Mouse (Mus musculus) MEL (cell line): Measurements from ENCODE around the gene Alox5ap. TPM values are rescaled to one million over a fixed set of nuclear protein-coding genes. Genes with fewer than 3 reads are reported as not detected.

Source experiments
- DNase-seq: peaks from one replicate; pipeline ENCODE4 v3.0.0; 2011; ENCODE audit warnings: low read depth, low spot score
- H3K27ac ChIP-seq: 2 replicates; pipeline ENCODE4 v1.5.1; 2012; ENCODE audit warnings: low read depth, mild to moderate bottlenecking, control low read depth, low read length, moderate library complexity; ENCODE audit not compliant: control insufficient read depth
- H3K27me3 ChIP-seq, 2 experiments: fragments of 150-350 bp in 1 of 2; sonication (generic) in 1 of 2; 2 replicates each; pipeline ENCODE4 v1.6.1; 2012; ENCODE audit warnings: low read length in 2 of 2, mild to moderate bottlenecking in 2 of 2, improper control_type of control experiment in 1 of 2, moderate library complexity in 1 of 2; ENCODE audit not compliant: insufficient read depth in 2 of 2, control insufficient read depth in 1 of 2
- H3K36me3 ChIP-seq, 2 experiments: 2 replicates each; pipeline ENCODE4 v1.6.1; 2012 to 2014; ENCODE audit warnings: low read length in 2 of 2, improper control_type of control experiment in 1 of 2, inconsistent platforms in 1 of 2, mild to moderate bottlenecking in 1 of 2; ENCODE audit not compliant: insufficient read depth in 2 of 2, control insufficient read depth in 1 of 2
- H3K4me1 ChIP-seq, 2 experiments: fragments of 150-350 bp in 1 of 2; sonication (generic) in 1 of 2; 2 replicates each; pipeline ENCODE4 v1.6.1; 2012; ENCODE audit warnings: low read length in 2 of 2, improper control_type of control experiment in 1 of 2, mild to moderate bottlenecking in 1 of 2; ENCODE audit not compliant: insufficient read depth in 2 of 2, control insufficient read depth in 1 of 2
- H3K4me3 ChIP-seq, 2 experiments: fragments of 150-350 bp in 1 of 2; sonication (generic) in 1 of 2; 2 replicates each; pipeline ENCODE4 v1.5.1; 2012; ENCODE audit warnings: low read depth in 2 of 2, low read length in 2 of 2, mild to moderate bottlenecking in 2 of 2, moderate library complexity in 2 of 2, control low read depth in 1 of 2, improper control_type of control experiment in 1 of 2; ENCODE audit not compliant: control insufficient read depth in 1 of 2, insufficient read depth in 1 of 2
- H3K79me2 ChIP-seq: 2 replicates; pipeline ENCODE4 v1.6.1; 2012; ENCODE audit warnings: mild to moderate bottlenecking, low read length, moderate library complexity; ENCODE audit not compliant: control insufficient read depth, poor library complexity, insufficient read depth
- H3K9ac ChIP-seq: 2 replicates; pipeline ENCODE4 v1.6.1; 2012; ENCODE audit warnings: low read depth, mild to moderate bottlenecking, control low read depth, low read length, moderate library complexity; ENCODE audit not compliant: control insufficient read depth, poor library complexity, severe bottlenecking
- H3K9me3 ChIP-seq: fragments of 150-350 bp; sonication (generic); replicated peaks from 2 replicates; pipeline ENCODE4 v1.6.1; 2012; ENCODE audit warnings: mild to moderate bottlenecking, low read length, improper control_type of control experiment, moderate library complexity; ENCODE audit not compliant: insufficient read depth
- CTCF ChIP-seq, 3 experiments: IDR thresholded peaks in 2 of 3; conservative IDR thresholded peaks in 1 of 3; 2 replicates each; pipeline ENCODE4 v1.5.1; 2011 to 2012; ENCODE audit warnings: low read length in 3 of 3, low read depth in 2 of 3, mild to moderate bottlenecking in 2 of 3, improper control_type of control experiment in 1 of 3, inconsistent platforms in 1 of 3, mixed read lengths in 1 of 3, moderate library complexity in 1 of 3; ENCODE audit not compliant: control insufficient read depth in 1 of 3, insufficient read depth in 1 of 3, poor library complexity in 1 of 3, severe bottlenecking in 1 of 3
- ELF1 ChIP-seq: IDR thresholded peaks from 2 replicates; pipeline ENCODE4 v1.6.1; 2014; ENCODE audit warnings: low read depth, mild to moderate bottlenecking, inconsistent platforms, low read length, improper control_type of control experiment, moderate library complexity
- ETS1 ChIP-seq: IDR thresholded peaks from 2 replicates; pipeline ENCODE4 v1.6.1; 2012; ENCODE audit warnings: low read depth, mild to moderate bottlenecking, inconsistent platforms, low read length, improper control_type of control experiment, moderate library complexity
- GABPA ChIP-seq: IDR thresholded peaks from 2 replicates; pipeline ENCODE4 v1.6.1; 2012; ENCODE audit warnings: low read depth, mild to moderate bottlenecking, inconsistent platforms, low read length, improper control_type of control experiment, moderate library complexity
- HCFC1 ChIP-seq: IDR thresholded peaks from 2 replicates; pipeline ENCODE4 v1.6.1; 2012; ENCODE audit warnings: low read depth, mild to moderate bottlenecking, inconsistent platforms, low read length, improper control_type of control experiment, moderate library complexity
- JUND ChIP-seq: IDR thresholded peaks from 2 replicates; pipeline ENCODE4 v1.6.1; 2011; ENCODE audit warnings: low read depth, mild to moderate bottlenecking, improper control_type of control experiment, low read length
- KAT2A ChIP-seq: conservative IDR thresholded peaks from 2 replicates; pipeline ENCODE4 v1.6.1; 2012; ENCODE audit warnings: low read depth, low read length, improper control_type of control experiment, inconsistent platforms
- MAFK ChIP-seq: IDR thresholded peaks from 2 replicates; pipeline ENCODE4 v1.6.1; 2011; ENCODE audit warnings: low read depth, mild to moderate bottlenecking, low read length, improper control_type of control experiment, borderline replicate concordance
- MXI1 ChIP-seq: IDR thresholded peaks from 2 replicates; pipeline ENCODE4 v1.6.1; 2011; ENCODE audit warnings: mild to moderate bottlenecking, low read depth, low read length, improper control_type of control experiment
- MYB ChIP-seq: IDR thresholded peaks from 2 replicates; pipeline ENCODE4 v1.6.1; 2011; ENCODE audit warnings: mild to moderate bottlenecking, low read depth, low read length, improper control_type of control experiment
- MYC ChIP-seq: IDR thresholded peaks from 2 replicates; pipeline ENCODE4 v1.6.1; 2011; ENCODE audit warnings: low read depth, mild to moderate bottlenecking, low read length, improper control_type of control experiment, moderate library complexity
- NRF1 ChIP-seq: IDR thresholded peaks from 2 replicates; pipeline ENCODE4 v1.6.1; 2014; ENCODE audit warnings: low read depth, mild to moderate bottlenecking, inconsistent platforms, low read length, improper control_type of control experiment, moderate library complexity; ENCODE audit not compliant: poor library complexity, insufficient read depth, severe bottlenecking
- POLR2A ChIP-seq, 2 experiments: IDR thresholded peaks; 2 replicates each; pipeline ENCODE4 v1.6.1; 2011 to 2012; ENCODE audit warnings: low read length in 2 of 2, mild to moderate bottlenecking in 2 of 2, control low read depth in 1 of 2, improper control_type of control experiment in 1 of 2, low read depth in 1 of 2, moderate library complexity in 1 of 2; ENCODE audit not compliant: control insufficient read depth in 1 of 2, insufficient read depth in 1 of 2, poor library complexity in 1 of 2
- RAD21 ChIP-seq: IDR thresholded peaks from 2 replicates; pipeline ENCODE4 v1.6.1; 2011; ENCODE audit warnings: mild to moderate bottlenecking, low read depth, low read length, improper control_type of control experiment
- RCOR1 ChIP-seq: IDR thresholded peaks from 2 replicates; pipeline ENCODE4 v1.6.1; 2012; ENCODE audit warnings: low read depth, mild to moderate bottlenecking, inconsistent platforms, low read length, improper control_type of control experiment
- SMC3 ChIP-seq: IDR thresholded peaks from 2 replicates; pipeline ENCODE4 v1.6.1; 2011; ENCODE audit warnings: low read depth, low read length, improper control_type of control experiment
- TBP ChIP-seq: IDR thresholded peaks from 2 replicates; pipeline ENCODE4 v1.8.0; 2011; ENCODE audit warnings: low read depth, low read length, improper control_type of control experiment
- UBTF ChIP-seq: IDR thresholded peaks from 2 replicates; pipeline ENCODE4 v1.6.1; 2012; ENCODE audit warnings: low read depth, mild to moderate bottlenecking, inconsistent platforms, low read length, improper control_type of control experiment, moderate library complexity, borderline replicate concordance; ENCODE audit not compliant: insufficient read depth
- USF1 ChIP-seq: IDR thresholded peaks from 2 replicates; pipeline ENCODE4 v1.6.1; 2014; ENCODE audit warnings: low read depth, mild to moderate bottlenecking, inconsistent platforms, low read length, improper control_type of control experiment, moderate library complexity
- ZC3H11A ChIP-seq: IDR thresholded peaks from 2 replicates; pipeline ENCODE4 v1.6.1; 2012; ENCODE audit warnings: low read depth, mild to moderate bottlenecking, inconsistent platforms, low read length, improper control_type of control experiment
- polyA plus RNA-seq, 2 experiments: library from polyadenylated mRNA; stranded (reverse) in 1 of 2; unstranded in 1 of 2; fragments of >175 nt in 1 of 2; fragments of >200 nt in 1 of 2; gene quantifications; 2 replicates each; pipeline versions ENCODE4 v1.2.1 to v1.2.4; 2012; ENCODE audit warnings: low replicate concordance in 2 of 2, low read depth in 1 of 2; ENCODE audit not compliant: insufficient read length in 2 of 2, insufficient read depth in 1 of 2, missing spikeins in 1 of 2
- total RNA-seq: library from RNA; depleted of rRNA; stranded (reverse); fragments of 300-350 nt; gene quantifications from 2 replicates; pipeline ENCODE4 v1.2.3, GENCODE M21; 2012

Gene Alox5ap
- total and polyA plus RNA-seq, 3 experiments = 56.4 to 157 TPM; not detected in 1

GRCm38 (mm10) chr5:149286021-149286420, 21.5 kb downstream of the Alox5ap start:
- Histone ChIP-seq H3K4me1 (no peaks in the 10 kb centered on the region), H3K4me3 (no peak overlapping the region), H3K9me3 (no peaks in the 10 kb centered on the region), H3K9ac (no peak overlapping the region), H3K27me3 (no peaks in the 10 kb centered on the region), H3K36me3 (no peaks in the 10 kb centered on the region), H3K27ac (no peak overlapping the region), H3K79me2 (no peaks in the 10 kb centered on the region)
- DNase-seq = no peak
- TF ChIP-seq SMC3 = peak; percentile 53
- TF ChIP-seq POLR2A (IDR thresholded peaks at IDR 0.05; ENCODE audit: control insufficient read depth in 1 of 2, insufficient read depth in 1 of 2, low read depth in 1 of 2, low read length in 2 of 2, poor library complexity in 1 of 2) = no peak
- TF ChIP-seq CTCF (IDR thresholded peaks at IDR 0.05 in 2 of 3, conservative IDR thresholded peaks at IDR 0.05 in 1 of 3; ENCODE audit: control insufficient read depth in 1 of 3, insufficient read depth in 1 of 3, low read depth in 2 of 3, low read length in 3 of 3, poor library complexity in 1 of 3, severe bottlenecking in 1 of 3) = peak in 2 of 3 experiments; percentile 21 to 51; a peak in 3 of 6 replicates
- peak; percentile 42; the same call in 1 of the 2 replicates for TF ChIP-seq ZC3H11A
- peak; percentile 67 for TF ChIP-seq RAD21

GRCm38 (mm10) chr5:149287148-149288038, 22.8 kb downstream of the Alox5ap start:
- H3K4me3 ChIP-seq = no peak overlapping the region
- H3K79me2 ChIP-seq = no peaks in the 10 kb centered on the region
- H3K27me3 ChIP-seq = no peaks in the 10 kb centered on the region
- no peak for DNase-seq
- H3K4me1 ChIP-seq = no peaks in the 10 kb centered on the region
- no peak overlapping the region for H3K27ac ChIP-seq
- no peaks in the 10 kb centered on the region for H3K36me3 ChIP-seq
- no peak overlapping the region for H3K9ac ChIP-seq
- TF ChIP-seq ZC3H11A = no peak
- TF ChIP-seq ELF1 = no peak
- no peak for TF ChIP-seq MXI1
- no peak for TF ChIP-seq RCOR1
- TF ChIP-seq TBP = no peak
- TF ChIP-seq HCFC1 = no peak
- no peak for TF ChIP-seq JUND
- no peak for TF ChIP-seq KAT2A
- TF ChIP-seq USF1 = no peak
- no peak for TF ChIP-seq MYC
- TF ChIP-seq UBTF = no peak
- no peak for TF ChIP-seq NRF1
- no peak for TF ChIP-seq MAFK
- no peak for TF ChIP-seq SMC3
- no peak for TF ChIP-seq ETS1
- TF ChIP-seq CTCF (IDR thresholded peaks at IDR 0.05 in 2 of 3, conservative IDR thresholded peaks at IDR 0.05 in 1 of 3; ENCODE audit: control insufficient read depth in 1 of 3, insufficient read depth in 1 of 3, low read depth in 2 of 3, low read length in 3 of 3, poor library complexity in 1 of 3, severe bottlenecking in 1 of 3) = no peak
- no peak for TF ChIP-seq GABPA
- no peak for TF ChIP-seq MYB
- TF ChIP-seq RAD21 = no peak
- no peaks in the 10 kb centered on the region for H3K9me3 ChIP-seq
